Mouse (Mus musculus): ENCODE results near the gene Tigd2. TPM values are rescaled to one million over a fixed set of nuclear protein-coding genes. Genes with fewer than 3 reads are reported as not detected.

Gene Tigd2
- polyA plus RNA-seq (2017; shearing (Covaris generic)), result 28.3 TPM

DNA sequence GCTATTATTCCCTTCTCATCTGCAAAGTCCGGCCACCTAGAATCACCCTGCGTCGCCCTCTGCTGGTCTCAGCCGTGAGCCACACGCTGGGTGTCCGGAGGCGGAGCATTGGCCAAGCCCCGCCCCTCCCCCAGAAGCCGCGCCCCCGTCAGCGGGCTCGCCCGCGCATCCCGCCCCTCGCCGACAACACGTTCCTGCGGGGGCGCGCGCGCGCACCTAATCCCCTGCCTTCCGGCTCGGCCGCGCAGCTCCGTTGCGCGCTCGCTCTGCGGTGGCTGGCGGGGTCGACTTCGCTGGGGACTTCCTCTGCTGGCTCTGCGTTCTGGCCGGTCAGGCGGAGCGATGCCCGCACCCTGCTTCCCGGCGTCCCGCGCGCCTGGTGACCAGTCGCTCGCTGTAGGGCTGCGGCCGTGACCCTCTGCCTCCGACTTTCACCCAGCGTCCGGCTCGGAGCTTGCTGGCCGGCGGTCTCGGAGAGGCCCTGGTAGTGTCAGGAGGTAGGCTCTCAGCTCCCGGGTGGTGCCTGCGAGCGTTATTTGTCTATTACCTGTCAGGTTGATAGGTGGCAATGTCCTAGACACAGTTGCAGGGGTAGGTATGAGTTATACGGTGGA lies at the start of gene Tigd2:
Tigd2 (plus strand) TSS at position 186 of the 614 bp plus-strand sequence.

Other genes with a start within 250 kb of the Tigd2 start
- not detected for gene Fam13a, start 184.3 kb upstream of the Tigd2 start, polyA plus RNA-seq (2017; shearing (Covaris generic))
- 21.2 TPM for gene Gprin3, start 217.4 kb downstream of the Tigd2 start, polyA plus RNA-seq (2017; shearing (Covaris generic))

Data from activated CD4-positive, CD25-positive, alpha-beta regulatory T cell, adult 9 weeks (primary cell).